Mouse (Mus musculus): ENCODE data around the gene Dab2ip. TPM values are rescaled to one million over a fixed set of nuclear protein-coding genes. Genes with fewer than 3 reads are reported as not detected.

Gene Dab2ip
- total and polyA plus RNA-seq, 2 experiments from 2014 or later = 23.9 to 57.7 TPM

DNA sequence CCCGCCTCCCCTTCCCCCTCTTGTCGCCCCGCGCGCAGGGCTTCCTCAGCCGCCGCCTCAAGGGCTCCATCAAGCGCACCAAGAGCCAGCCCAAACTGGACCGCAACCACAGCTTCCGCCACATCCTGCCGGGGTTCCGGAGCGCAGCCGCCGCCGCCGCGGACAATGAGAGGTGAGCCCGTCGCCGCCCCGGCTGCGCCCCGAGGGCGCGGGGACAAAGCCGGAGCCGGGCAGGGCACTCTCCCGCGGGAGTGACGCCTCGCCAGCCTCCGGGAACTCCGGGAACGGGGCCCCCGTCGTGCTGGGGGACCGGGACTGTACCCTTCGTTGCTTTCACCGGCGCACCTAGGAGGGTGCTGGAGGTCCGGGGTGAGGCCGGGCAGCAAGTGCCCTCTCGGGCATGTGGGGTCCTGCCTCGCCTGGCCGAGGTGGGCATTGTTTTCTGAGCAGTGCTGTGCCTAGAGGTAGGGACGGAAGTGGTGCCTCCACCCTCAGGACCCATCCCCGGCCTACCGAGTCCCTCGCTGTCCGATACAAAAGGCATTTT lies 103.5 kb downstream of the Dab2ip start:
- peaks cover 34% of the 10 kb centered on the region for H3K4me1 ChIP-seq (ENCODE audit: control insufficient read depth, insufficient read depth)
- DNase-seq (ENCODE audit: low spot score) = no peak
- peak overlapping the region; percentile 65 for H3K4me3 ChIP-seq (ENCODE audit: low read depth, low read length)
- H3K27me3 ChIP-seq (ENCODE audit: control insufficient read depth, insufficient read depth, low read length) = no peaks in the 10 kb centered on the region
- peak; percentile 37 for ATAC-seq (ENCODE audit: insufficient read depth, low read depth)
- 1% methylated on average over 39 of the region's 51 CpGs for WGBS
- TF ChIP-seq CTCF (IDR thresholded peaks at IDR 0.05; ENCODE audit: low read depth) (no peak), EP300 (IDR thresholded peaks at IDR 0.05; ENCODE audit: low read depth) (no peak)
- H3K36me3 ChIP-seq (replicated peaks; ENCODE audit: control insufficient read depth, insufficient read depth, low read length) = peaks cover 4% of the 10 kb centered on the region; the same call in 1 of the 2 replicates
- H3K4me2 ChIP-seq (ENCODE audit: low read depth, low read length) = peak overlapping the region; percentile 83
- H3K9ac ChIP-seq (replicated peaks; ENCODE audit: low read depth, low read length) = peak overlapping the region; percentile 69
- no peaks in the 10 kb centered on the region for H3K9me3 ChIP-seq (replicated peaks; ENCODE audit: control insufficient read depth, low read length)
- peak overlapping the region; percentile 12; the same call in 1 of the 2 replicates for H3K27ac ChIP-seq (ENCODE audit: low read depth)

DNA sequence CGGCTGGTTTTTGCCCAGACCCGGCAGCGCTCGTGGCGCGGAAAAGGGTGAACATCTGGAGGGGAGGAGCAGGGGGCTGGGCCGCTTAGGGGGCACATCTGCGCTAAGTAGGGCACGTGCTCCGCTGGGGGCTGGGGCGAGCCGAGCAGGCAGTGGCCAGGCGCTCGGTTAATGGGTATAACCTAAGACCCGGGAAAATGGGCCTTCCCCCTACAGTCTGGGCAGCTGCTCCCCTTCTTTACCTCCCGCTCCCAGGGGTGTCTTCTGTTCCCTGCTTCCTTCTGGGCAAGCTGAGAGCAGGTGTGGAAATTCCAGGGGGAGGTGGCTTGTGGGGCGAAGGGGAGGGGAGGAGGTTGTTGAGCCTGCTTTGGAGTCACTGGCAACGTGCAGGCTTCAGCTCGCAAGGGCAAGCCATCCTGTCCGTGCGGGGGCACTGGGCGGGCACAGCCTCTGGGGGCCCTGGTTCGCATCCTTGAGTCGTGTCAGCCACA lies 104.0 kb downstream of the Dab2ip start:
- Histone ChIP-seq H3K27me3 (ENCODE audit: control insufficient read depth, insufficient read depth, low read length) (no peaks in the 10 kb centered on the region), H3K27ac (ENCODE audit: low read depth) (0 out of 2 replicates have a peak overlapping the region, but pooled peaks have one; percentile 12), H3K4me1 (ENCODE audit: control insufficient read depth, insufficient read depth) (peaks cover 34% of the 10 kb centered on the region), H3K4me3 (ENCODE audit: low read depth, low read length) (peak overlapping the region; percentile 65), H3K4me2 (ENCODE audit: low read depth, low read length) (peak overlapping the region; percentile 83), H3K9ac (replicated peaks; ENCODE audit: low read depth, low read length) (peak overlapping the region; percentile 69), H3K36me3 (replicated peaks; ENCODE audit: control insufficient read depth, insufficient read depth, low read length) (peaks cover 4% of the 10 kb centered on the region; the same call in 1 of the 2 replicates), H3K9me3 (replicated peaks; ENCODE audit: control insufficient read depth, low read length) (no peaks in the 10 kb centered on the region)
- TF ChIP-seq CTCF (IDR thresholded peaks at IDR 0.05; ENCODE audit: low read depth) = no peak
- TF ChIP-seq EP300 (IDR thresholded peaks at IDR 0.05; ENCODE audit: low read depth) = no peak
- DNase-seq (ENCODE audit: low spot score) (no peak), ATAC-seq (ENCODE audit: insufficient read depth, low read depth) (peak; percentile 15; the same call in 1 of the 2 replicates)
- WGBS = 28% methylated on average over 23 of the region's 24 CpGs

DNA sequence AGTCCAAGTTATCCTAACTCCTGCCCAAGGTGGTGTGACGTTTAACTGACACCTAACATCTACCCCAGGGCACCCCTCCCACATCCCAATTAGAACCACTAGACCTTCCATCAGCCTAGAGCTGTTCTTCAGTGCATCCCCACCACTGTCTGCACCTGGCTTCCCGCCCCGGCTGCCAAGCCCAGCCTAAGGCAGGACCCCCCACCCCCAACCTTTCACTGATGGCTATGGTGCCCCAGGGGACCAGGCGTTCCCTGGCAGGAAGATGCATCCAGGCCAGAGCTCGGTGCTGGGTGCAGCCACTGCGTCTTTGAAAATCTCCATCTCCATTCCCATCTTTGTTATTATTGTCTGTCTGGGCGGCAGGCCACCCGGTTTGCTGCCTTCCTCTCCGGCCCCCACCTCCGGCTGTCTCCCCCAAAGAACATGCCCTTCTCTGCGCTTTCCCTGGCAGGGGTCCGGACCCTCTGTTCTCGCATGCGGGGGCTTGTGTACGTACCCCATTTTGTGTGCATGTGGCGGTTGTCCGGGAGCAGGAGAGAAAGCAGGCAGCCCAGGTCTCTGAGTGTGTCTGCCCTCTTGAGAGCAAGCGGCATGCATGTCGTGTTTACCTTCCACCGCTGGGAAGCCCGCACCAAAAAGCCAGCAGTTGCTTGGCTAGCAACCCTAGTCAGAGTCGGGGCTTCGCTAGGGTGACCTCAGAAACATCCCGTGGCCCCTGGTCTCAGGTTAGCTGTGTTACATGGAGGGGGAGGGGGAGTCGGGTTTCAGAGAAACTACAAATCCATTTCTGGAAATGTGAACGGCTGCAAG lies 104.9 kb downstream of the Dab2ip start:
- ATAC-seq (ENCODE audit: insufficient read depth, low read depth) = no peak
- Histone ChIP-seq H3K36me3 (replicated peaks; ENCODE audit: control insufficient read depth, insufficient read depth, low read length) (peaks cover 4% of the 10 kb centered on the region; the same call in 1 of the 2 replicates), H3K27me3 (ENCODE audit: control insufficient read depth, insufficient read depth, low read length) (no peaks in the 10 kb centered on the region), H3K4me3 (ENCODE audit: low read depth, low read length) (no peak overlapping the region), H3K9me3 (replicated peaks; ENCODE audit: control insufficient read depth, low read length) (no peaks in the 10 kb centered on the region), H3K4me2 (ENCODE audit: low read depth, low read length) (peak overlapping the region; percentile 83), H3K27ac (ENCODE audit: low read depth) (no peak overlapping the region), H3K4me1 (ENCODE audit: control insufficient read depth, insufficient read depth) (peaks cover 31% of the 10 kb centered on the region), H3K9ac (replicated peaks; ENCODE audit: low read depth, low read length) (no peak overlapping the region)
- TF ChIP-seq EP300 (IDR thresholded peaks at IDR 0.05; ENCODE audit: low read depth) (no peak), CTCF (IDR thresholded peaks at IDR 0.05; ENCODE audit: low read depth) (no peak)
- 50% methylated on average over 26 of the region's 26 CpGs for WGBS
- no peak for DNase-seq (ENCODE audit: low spot score)

DNA sequence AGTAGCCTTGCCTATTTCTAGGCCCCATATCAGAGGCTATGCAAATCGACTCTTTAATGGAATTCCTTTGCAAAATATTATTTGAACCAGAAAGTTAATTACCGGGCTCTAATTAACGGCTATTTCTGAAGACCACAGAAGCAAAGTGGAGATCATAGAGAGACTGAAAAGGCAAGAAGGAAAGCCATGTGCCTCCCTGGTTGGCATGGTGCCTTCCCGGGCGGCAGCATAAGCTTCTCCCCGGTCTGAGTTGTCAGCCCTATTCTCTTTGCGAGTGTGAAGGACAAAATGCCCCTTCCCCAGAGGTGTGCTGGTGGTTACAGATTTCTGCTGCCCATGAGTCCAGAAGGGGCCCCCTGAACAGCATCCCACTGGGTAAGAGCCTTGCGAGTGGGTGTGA lies 109.7 kb downstream of the Dab2ip start:
- DNase-seq (ENCODE audit: low spot score) (no peak), ATAC-seq (ENCODE audit: insufficient read depth, low read depth) (no peak)
- TF ChIP-seq CTCF (IDR thresholded peaks at IDR 0.05; ENCODE audit: low read depth) (no peak), EP300 (IDR thresholded peaks at IDR 0.05; ENCODE audit: low read depth) (no peak)
- peaks cover 4% of the 10 kb centered on the region; the same call in 1 of the 2 replicates for H3K36me3 ChIP-seq (replicated peaks; ENCODE audit: control insufficient read depth, insufficient read depth, low read length)
- no peak overlapping the region for H3K9ac ChIP-seq (replicated peaks; ENCODE audit: low read depth, low read length)
- no peaks in the 10 kb centered on the region for H3K27me3 ChIP-seq (ENCODE audit: control insufficient read depth, insufficient read depth, low read length)
- no peaks in the 10 kb centered on the region for H3K9me3 ChIP-seq (replicated peaks; ENCODE audit: control insufficient read depth, low read length)
- no peak overlapping the region for H3K4me3 ChIP-seq (ENCODE audit: low read depth, low read length)
- H3K4me2 ChIP-seq (ENCODE audit: low read depth, low read length) = no peak overlapping the region
- peaks cover 31% of the 10 kb centered on the region for H3K4me1 ChIP-seq (ENCODE audit: control insufficient read depth, insufficient read depth)
- no peak overlapping the region for H3K27ac ChIP-seq (ENCODE audit: low read depth)
- 66% methylated on average over 8 of the region's 8 CpGs for whole genome bisulfite sequencing

DNA sequence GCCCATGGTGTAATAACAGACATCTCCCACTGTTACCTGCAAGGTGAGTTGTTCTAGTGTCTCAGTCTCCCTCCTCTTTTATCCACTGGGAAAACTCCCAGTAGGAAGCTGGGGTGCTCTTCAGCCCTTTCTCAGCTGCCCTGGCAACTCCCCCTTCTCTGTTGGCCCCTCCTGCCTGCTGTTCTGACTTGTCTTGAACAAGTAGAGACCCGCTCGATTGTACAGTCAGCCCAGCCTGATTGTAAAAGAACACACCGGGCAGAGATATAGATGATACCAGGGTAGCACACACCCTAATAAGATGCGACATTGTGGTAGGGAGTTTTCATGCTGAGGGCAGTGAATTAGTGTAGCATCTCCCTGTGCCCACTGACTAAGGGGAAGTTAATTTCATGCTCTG lies 111.2 kb downstream of the Dab2ip start:
- TF ChIP-seq CTCF (IDR thresholded peaks at IDR 0.05; ENCODE audit: low read depth) = no peak
- TF ChIP-seq EP300 (IDR thresholded peaks at IDR 0.05; ENCODE audit: low read depth) = no peak
- no peak overlapping the region for H3K4me2 ChIP-seq (ENCODE audit: low read depth, low read length)
- no peaks in the 10 kb centered on the region for H3K9me3 ChIP-seq (replicated peaks; ENCODE audit: control insufficient read depth, low read length)
- H3K27ac ChIP-seq (ENCODE audit: low read depth) = no peak overlapping the region
- DNase-seq (ENCODE audit: low spot score) (no peak), ATAC-seq (ENCODE audit: insufficient read depth, low read depth) (no peak)
- peaks cover 4% of the 10 kb centered on the region; the same call in 1 of the 2 replicates for H3K36me3 ChIP-seq (replicated peaks; ENCODE audit: control insufficient read depth, insufficient read depth, low read length)
- H3K4me1 ChIP-seq (ENCODE audit: control insufficient read depth, insufficient read depth) = peaks cover 37% of the 10 kb centered on the region
- WGBS = 66% methylated on average over 4 of the region's 4 CpGs
- H3K4me3 ChIP-seq (ENCODE audit: low read depth, low read length) = no peak overlapping the region
- H3K27me3 ChIP-seq (ENCODE audit: control insufficient read depth, insufficient read depth, low read length) = no peaks in the 10 kb centered on the region
- no peak overlapping the region for H3K9ac ChIP-seq (replicated peaks; ENCODE audit: low read depth, low read length)
